Mouse (Mus musculus): Measurements from ENCODE around the gene Eef2. TPM values are rescaled to one million over a fixed set of nuclear protein-coding genes. Genes with fewer than 3 reads are reported as not detected.

The Eef2 gene
- polyA plus RNA-seq, 1 experiment from 2014 or later: 534 TPM

DNA sequence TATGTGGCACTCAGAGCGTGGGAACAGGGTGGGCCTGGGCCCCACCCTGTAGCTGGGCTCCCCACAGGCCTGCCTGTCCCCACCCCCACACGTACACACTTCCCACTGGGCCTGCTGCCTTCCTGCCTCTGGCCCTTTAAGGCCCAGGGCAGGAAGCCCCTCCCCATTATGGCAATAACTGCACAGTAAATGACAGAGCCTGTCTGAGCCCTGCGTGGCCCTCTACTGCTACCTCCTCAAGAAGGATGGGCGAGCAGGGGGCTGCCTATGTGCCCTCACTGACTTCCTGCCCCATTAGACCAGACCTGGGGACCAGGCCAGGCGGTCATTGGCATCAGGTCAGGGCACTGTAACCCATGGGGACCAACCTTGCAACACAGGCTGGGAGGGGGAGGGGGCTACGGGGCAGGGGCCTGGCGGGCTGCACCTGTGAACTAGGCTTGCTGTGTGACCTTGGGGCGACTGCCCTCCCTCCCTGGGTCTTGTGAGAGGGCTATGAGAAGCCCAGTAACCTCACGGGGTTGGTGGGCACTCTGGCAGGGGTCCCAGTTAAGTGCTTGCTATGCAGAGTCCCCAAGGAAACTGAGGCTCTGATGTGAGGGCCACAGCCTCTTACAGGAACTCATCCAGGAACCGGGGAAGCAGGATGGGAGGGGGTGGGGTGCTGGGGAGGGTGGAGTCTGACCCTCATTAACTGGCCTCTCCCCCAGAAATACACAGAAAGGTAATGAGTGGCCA is 35.5 kb upstream of the Eef2 start:
- Histone ChIP-seq H3K27me3 (peaks cover 4% of the 10 kb centered on the region), H3K27ac (replicated peaks) (no peak overlapping the region; the same call in 1 of the 2 replicates), H3K9me3 (no peaks in the 10 kb centered on the region; the same call in 1 of the 2 replicates), H3K4me2 (replicated peaks) (peak overlapping the region; percentile 88), H3K9ac (replicated peaks) (0 out of 2 replicates have a peak overlapping the region, but pooled peaks have one; percentile 92), H3K36me3 (peaks cover 28% of the 10 kb centered on the region), H3K4me3 (no peak overlapping the region), H3K4me1 (peaks cover 48% of the 10 kb centered on the region)
- no peak for ATAC-seq (ENCODE audit: low FRiP score, low read depth)
- 83% methylated on average over 10 of the region's 10 CpGs for WGBS

GRCm38 (mm10) chr10:81141455-81142210 is 34.8 kb upstream of the Eef2 start:
- Histone ChIP-seq H3K9ac (replicated peaks) (no peak overlapping the region), H3K9me3 (no peaks in the 10 kb centered on the region; the same call in 1 of the 2 replicates), H3K4me2 (replicated peaks) (no peak overlapping the region), H3K27me3 (no peaks in the 10 kb centered on the region), H3K4me3 (no peak overlapping the region), H3K27ac (replicated peaks) (peak overlapping the region; percentile 20; the same call in 1 of the 2 replicates), H3K4me1 (peaks cover 45% of the 10 kb centered on the region), H3K36me3 (peaks cover 36% of the 10 kb centered on the region)
- WGBS: 79% methylated on average over 7 of the region's 7 CpGs
- no peak for ATAC-seq (ENCODE audit: low FRiP score, low read depth)

- WGBS: 75% methylated on average over 5 of the region's 5 CpGs
- Histone ChIP-seq H3K9ac (replicated peaks) (no peak overlapping the region), H3K9me3 (no peaks in the 10 kb centered on the region; the same call in 1 of the 2 replicates), H3K27ac (replicated peaks) (peak overlapping the region; percentile 20; the same call in 1 of the 2 replicates), H3K4me2 (replicated peaks) (0 out of 2 replicates have a peak overlapping the region, but pooled peaks have one; percentile 2), H3K36me3 (peaks cover 45% of the 10 kb centered on the region), H3K4me3 (no peak overlapping the region), H3K4me1 (peaks cover 45% of the 10 kb centered on the region), H3K27me3 (no peaks in the 10 kb centered on the region)
- ATAC-seq (ENCODE audit: low FRiP score, low read depth): no peak
Measured at GRCm38 (mm10) chr10:81142551-81142981, 33.9 kb upstream of the Eef2 start.

- Histone ChIP-seq H3K27ac (replicated peaks) (0 out of 2 replicates have a peak overlapping the region, but pooled peaks have one; percentile 20), H3K27me3 (no peaks in the 10 kb centered on the region), H3K4me1 (peaks cover 42% of the 10 kb centered on the region), H3K36me3 (peaks cover 51% of the 10 kb centered on the region), H3K4me3 (no peak overlapping the region), H3K9me3 (no peaks in the 10 kb centered on the region; the same call in 1 of the 2 replicates), H3K9ac (replicated peaks) (no peak overlapping the region), H3K4me2 (replicated peaks) (0 out of 2 replicates have a peak overlapping the region, but pooled peaks have one; percentile 2)
- 93% methylated on average over 7 of the region's 7 CpGs for WGBS
- ATAC-seq (ENCODE audit: low FRiP score, low read depth): no peak
Measured at GRCm38 (mm10) chr10:81143157-81143633, 33.2 kb upstream of the Eef2 start.

GRCm38 (mm10) chr10:81143845-81144437 is 32.5 kb upstream of the Eef2 start:
- H3K4me2 ChIP-seq (replicated peaks): no peak overlapping the region
- no peak for ATAC-seq (ENCODE audit: low FRiP score, low read depth)
- no peak overlapping the region for H3K27ac ChIP-seq (replicated peaks)
- H3K4me3 ChIP-seq: no peak overlapping the region
- no peak overlapping the region for H3K9ac ChIP-seq (replicated peaks)
- H3K27me3 ChIP-seq: no peaks in the 10 kb centered on the region
- no peaks in the 10 kb centered on the region; the same call in 1 of the 2 replicates for H3K9me3 ChIP-seq
- peaks cover 34% of the 10 kb centered on the region for H3K4me1 ChIP-seq
- 96% methylated on average over 52 of the region's 52 CpGs for WGBS
- H3K36me3 ChIP-seq: peaks cover 59% of the 10 kb centered on the region

- peaks cover 64% of the 10 kb centered on the region for H3K36me3 ChIP-seq
Measured at GRCm38 (mm10) chr10:81144667-81145066, 31.8 kb upstream of the Eef2 start.

GRCm38 (mm10) chr10:81145307-81145706 is 31.1 kb upstream of the Eef2 start:
- Histone ChIP-seq H3K4me3 (no peak overlapping the region), H3K36me3 (peaks cover 70% of the 10 kb centered on the region), H3K4me1 (peaks cover 20% of the 10 kb centered on the region), H3K9ac (replicated peaks) (no peak overlapping the region), H3K4me2 (replicated peaks) (no peak overlapping the region), H3K9me3 (no peaks in the 10 kb centered on the region; the same call in 1 of the 2 replicates), H3K27ac (replicated peaks) (no peak overlapping the region), H3K27me3 (no peaks in the 10 kb centered on the region)
- no peak for ATAC-seq (ENCODE audit: low FRiP score, low read depth)
- 96% methylated on average over 6 of the region's 6 CpGs for WGBS

More at GRCm38 (mm10) chr10:81144667-81145066, 31.8 kb upstream of the Eef2 start:
- Histone ChIP-seq H3K27me3 (no peaks in the 10 kb centered on the region), H3K4me1 (peaks cover 27% of the 10 kb centered on the region), H3K9ac (replicated peaks) (no peak overlapping the region), H3K9me3 (no peaks in the 10 kb centered on the region; the same call in 1 of the 2 replicates), H3K27ac (replicated peaks) (no peak overlapping the region), H3K4me2 (replicated peaks) (no peak overlapping the region), H3K4me3 (no peak overlapping the region)
- 95% methylated on average over 27 of the region's 27 CpGs for WGBS
- ATAC-seq (ENCODE audit: low FRiP score, low read depth): no peak

- Histone ChIP-seq H3K4me2 (replicated peaks) (no peak overlapping the region), H3K9me3 (no peaks in the 10 kb centered on the region; the same call in 1 of the 2 replicates), H3K36me3 (peaks cover 73% of the 10 kb centered on the region), H3K27me3 (no peaks in the 10 kb centered on the region), H3K4me1 (peaks cover 16% of the 10 kb centered on the region), H3K4me3 (no peak overlapping the region), H3K27ac (replicated peaks) (no peak overlapping the region), H3K9ac (replicated peaks) (no peak overlapping the region)
- no peak for ATAC-seq (ENCODE audit: low FRiP score, low read depth)
- WGBS: 89% methylated on average over 7 of the region's 7 CpGs
Measured at GRCm38 (mm10) chr10:81145778-81146177, 30.7 kb upstream of the Eef2 start.

GRCm38 (mm10) chr10:81146296-81146695 is 30.1 kb upstream of the Eef2 start:
- Histone ChIP-seq H3K4me3 (no peak overlapping the region), H3K36me3 (peaks cover 73% of the 10 kb centered on the region), H3K27ac (replicated peaks) (no peak overlapping the region), H3K9me3 (no peaks in the 10 kb centered on the region; the same call in 1 of the 2 replicates), H3K27me3 (no peaks in the 10 kb centered on the region), H3K4me2 (replicated peaks) (no peak overlapping the region), H3K9ac (replicated peaks) (no peak overlapping the region), H3K4me1 (peaks cover 12% of the 10 kb centered on the region)
- WGBS: 80% methylated on average over 4 of the region's 4 CpGs
- ATAC-seq (ENCODE audit: low FRiP score, low read depth): no peak

DNA sequence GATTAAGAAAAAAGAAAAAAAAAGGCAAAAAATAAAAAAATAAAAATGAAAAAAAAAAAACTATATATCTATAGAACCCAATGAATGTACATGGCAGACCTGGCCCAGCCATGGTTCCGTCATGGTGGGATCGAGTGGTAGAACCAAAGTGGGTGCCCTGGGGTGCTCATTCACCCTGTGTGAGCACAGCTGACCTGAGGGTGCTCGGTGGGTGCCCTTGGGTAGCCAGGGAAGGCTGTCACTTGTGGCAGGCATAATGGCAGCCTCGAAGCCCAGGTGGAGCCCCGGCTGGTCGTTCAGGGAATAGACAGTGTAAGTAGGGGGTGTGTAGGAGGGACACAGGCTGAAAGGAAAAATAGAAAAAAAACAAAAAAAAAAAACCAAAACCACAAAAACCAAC is 25.2 kb upstream of the Eef2 start:
- Histone ChIP-seq H3K4me2 (replicated peaks) (no peak overlapping the region), H3K36me3 (peaks cover 84% of the 10 kb centered on the region), H3K4me1 (no peaks in the 10 kb centered on the region), H3K27me3 (no peaks in the 10 kb centered on the region), H3K9me3 (no peaks in the 10 kb centered on the region), H3K27ac (replicated peaks) (no peak overlapping the region), H3K9ac (replicated peaks) (no peak overlapping the region), H3K4me3 (no peak overlapping the region)
- WGBS: 79% methylated on average over 6 of the region's 6 CpGs
- no peak for ATAC-seq (ENCODE audit: low FRiP score, low read depth)

DNA sequence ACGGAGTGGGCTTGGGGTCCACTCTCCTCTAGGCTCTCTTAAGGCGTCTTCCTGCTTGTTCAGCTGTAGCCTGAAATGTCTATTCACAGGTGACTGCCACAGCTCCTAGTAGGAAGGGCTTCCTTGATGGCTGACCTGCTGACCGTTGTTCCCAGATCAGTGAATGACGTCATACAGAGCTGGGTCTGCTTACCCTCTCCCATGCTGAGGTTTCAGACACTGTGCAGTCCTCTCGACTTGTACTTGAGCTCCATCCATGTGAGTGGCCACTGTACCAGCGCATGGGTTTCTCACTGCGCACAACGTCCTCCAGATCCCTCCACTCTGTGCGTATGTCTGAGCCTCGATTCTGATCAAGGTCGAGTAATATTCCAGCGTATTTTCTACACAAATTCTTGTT is 23.8 kb upstream of the Eef2 start:
- H3K36me3 ChIP-seq: peaks cover 84% of the 10 kb centered on the region
- H3K27ac ChIP-seq (replicated peaks): peak overlapping the region; percentile 49; the same call in 1 of the 2 replicates
- H3K27me3 ChIP-seq: no peaks in the 10 kb centered on the region
- no peaks in the 10 kb centered on the region for H3K9me3 ChIP-seq
- WGBS: 81% methylated on average over 12 of the region's 12 CpGs
- H3K4me1 ChIP-seq: no peaks in the 10 kb centered on the region
- no peak overlapping the region for H3K4me2 ChIP-seq (replicated peaks)
- ATAC-seq (ENCODE audit: low FRiP score, low read depth): no peak
- no peak overlapping the region for H3K9ac ChIP-seq (replicated peaks)
- H3K4me3 ChIP-seq: no peak overlapping the region
